Mouse (Mus musculus): ENCODE data around the gene Trim80.
A peak's percentile ranks its signal among the peaks of the same experiment; 100 is the strongest.
"Not testable (repeated sequence)": the region's sequence is repeated elsewhere in the genome, so short reads cannot be mapped to it uniquely, and the experiment has no call there.

Trim80 gene

GRCm38 (mm10) chr11:115461846-115462242 is 21.5 kb downstream of the Trim80 start:
- DNase-seq (ENCODE audit: low read depth, low spot score), result peak; percentile 62

- peak; percentile 53 for DNase-seq (ENCODE audit: low read depth, low spot score)
Observed at GRCm38 (mm10) chr11:115462243-115462891, 22.0 kb downstream of the Trim80 start, which contains the start of gene Slc16a5. Gene Slc16a5 (plus strand): TSS chr11:115462474.

GRCm38 (mm10) chr11:115463397-115463796 is 23.1 kb downstream of the Trim80 start:
- DNase-seq (ENCODE audit: low read depth, low spot score), result peak; percentile 81

GRCm38 (mm10) chr11:115464851-115465250 is 24.5 kb downstream of the Trim80 start:
- peak; percentile 60 for DNase-seq (ENCODE audit: low read depth, low spot score)

GRCm38 (mm10) chr11:115467217-115467618 is 26.9 kb downstream of the Trim80 start:
- no peak for DNase-seq (ENCODE audit: low read depth, low spot score)

GRCm38 (mm10) chr11:115472183-115472582 is 31.8 kb downstream of the Trim80 start:
- DNase-seq (ENCODE audit: low read depth, low spot score), result no peak

GRCm38 (mm10) chr11:115473626-115474275 is 33.4 kb downstream of the Trim80 start:
- peak; percentile 90 for DNase-seq (ENCODE audit: low read depth, low spot score)

- DNase-seq (ENCODE audit: low read depth, low spot score), result peak; percentile 94
Observed at GRCm38 (mm10) chr11:115475025-115475757, 34.8 kb downstream of the Trim80 start, which contains the start of gene Armc7. Gene Armc7 (plus strand): TSS chr11:115475667.

GRCm38 (mm10) chr11:115475758-115476237 is 35.5 kb downstream of the Trim80 start:
- no peak for DNase-seq (ENCODE audit: low read depth, low spot score)

GRCm38 (mm10) chr11:115476630-115477029 is 36.3 kb downstream of the Trim80 start:
- DNase-seq (ENCODE audit: low read depth, low spot score), result not testable (repeated sequence)

GRCm38 (mm10) chr11:115477388-115477787 is 37.0 kb downstream of the Trim80 start:
- peak; percentile 70 for DNase-seq (ENCODE audit: low read depth, low spot score)

- no peak for DNase-seq (ENCODE audit: low read depth, low spot score)
Observed at GRCm38 (mm10) chr11:115478296-115478938, 38.1 kb downstream of the Trim80 start.

GRCm38 (mm10) chr11:115481553-115482259 is 41.4 kb downstream of the Trim80 start:
- peak; percentile 78 for DNase-seq (ENCODE audit: low read depth, low spot score)

- no peak for DNase-seq (ENCODE audit: low read depth, low spot score)
Observed at GRCm38 (mm10) chr11:115483278-115483677, 42.9 kb downstream of the Trim80 start.

- peak; percentile 79 for DNase-seq (ENCODE audit: low read depth, low spot score)
Observed at GRCm38 (mm10) chr11:115483726-115484125, 43.4 kb downstream of the Trim80 start.

- no peak for DNase-seq (ENCODE audit: low read depth, low spot score)
Observed at GRCm38 (mm10) chr11:115485155-115485554, 44.8 kb downstream of the Trim80 start.

GRCm38 (mm10) chr11:115488551-115489104 is 48.3 kb downstream of the Trim80 start:
- no peak for DNase-seq (ENCODE audit: low read depth, low spot score)

GRCm38 (mm10) chr11:115490441-115491355 is 50.4 kb downstream of the Trim80 start:
- no peak for DNase-seq (ENCODE audit: low read depth, low spot score)

- peak; percentile 91 for DNase-seq (ENCODE audit: low read depth, low spot score)
Observed at GRCm38 (mm10) chr11:115491356-115492083, 51.2 kb downstream of the Trim80 start, which contains the start of gene Nt5c. Gene Nt5c (minus strand): TSS chr11:115491862.

Data from CD4-positive helper T cell, adult 2 months (primary cell).